Mouse (Mus musculus): Measurements from ENCODE around the gene Pramef17.
"Not testable (repeated sequence)": the region's sequence is repeated elsewhere in the genome, so short reads cannot be mapped to it uniquely, and the experiment has no call there.

The Pramef17 gene

GRCm38 (mm10) chr4:143994269-143994668 lies at the start of gene Pramef17:
Gene Pramef17 (minus strand): TSS chr4:143994369.
- DNase-seq (ENCODE audit: extremely low read depth, low read depth), result not testable (repeated sequence)

- not testable (repeated sequence) for DNase-seq (ENCODE audit: extremely low read depth, low read depth)
Measured at GRCm38 (mm10) chr4:143988126-143988525, 6.0 kb downstream of the Pramef17 start.

- not testable (repeated sequence) for DNase-seq (ENCODE audit: extremely low read depth, low read depth)
Measured at GRCm38 (mm10) chr4:143987475-143987941, 6.7 kb downstream of the Pramef17 start.

GRCm38 (mm10) chr4:143985733-143986132 lies 8.4 kb downstream of the Pramef17 start:
- not testable (repeated sequence) for DNase-seq (ENCODE audit: extremely low read depth, low read depth)

GRCm38 (mm10) chr4:143985165-143985564 lies 9.0 kb downstream of the Pramef17 start:
- DNase-seq (ENCODE audit: extremely low read depth, low read depth), result not testable (repeated sequence)

- DNase-seq (ENCODE audit: extremely low read depth, low read depth), result not testable (repeated sequence)
Measured at GRCm38 (mm10) chr4:143983446-143983845, 10.7 kb downstream of the Pramef17 start.

GRCm38 (mm10) chr4:143966850-143967249 lies 27.3 kb downstream of the Pramef17 start, which contains the start of gene Gm13101:
Gene Gm13101 (minus strand): TSS chr4:143966950.
- DNase-seq (ENCODE audit: extremely low read depth, low read depth), result not testable (repeated sequence)

- not testable (repeated sequence) for DNase-seq (ENCODE audit: extremely low read depth, low read depth)
Measured at GRCm38 (mm10) chr4:143950916-143951315, 43.3 kb downstream of the Pramef17 start, which contains the start of gene Pramef25. Gene Pramef25 (minus strand): TSS chr4:143951016.
